Mouse (Mus musculus): Measurements from ENCODE around the gene Kdm4a. TPM values are rescaled to one million over a fixed set of nuclear protein-coding genes. Genes with fewer than 3 reads are reported as not detected.

Kdm4a gene
- total and polyA plus RNA-seq, 3 experiments: 36.9 to 58.8 (median 43.6) TPM

DNA sequence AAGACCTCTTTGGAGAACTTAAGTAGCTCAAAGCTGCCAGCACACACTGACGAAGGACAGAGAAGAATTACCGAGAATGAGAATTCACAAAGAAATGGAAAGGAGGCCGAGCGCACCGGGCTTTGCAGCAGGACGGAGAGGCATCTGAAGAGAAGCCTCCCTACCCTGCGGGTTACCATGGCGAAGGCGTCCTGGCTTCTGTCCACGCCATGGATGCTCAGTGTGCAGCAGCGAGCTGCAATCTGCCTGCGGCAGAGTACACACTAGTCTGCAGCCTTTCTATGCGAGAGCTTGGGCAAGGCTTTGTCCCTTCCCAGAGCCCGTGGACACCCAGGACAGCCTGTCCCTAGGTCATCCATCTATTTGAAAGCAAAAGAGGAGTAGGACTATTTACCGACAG lies 23.3 kb downstream of the Kdm4a start:
- in situ Hi-C loops (cut with MboI; ENCODE audit: low pct_ligation_motif_present, low pct_unique_long_range_greater_than_20kb, low sequenced_read_pairs) (no loop called here), dilution Hi-C loops (cut with MboI; ENCODE audit: extremely low pct_ligation_motif_present, extremely low pct_unique_long_range_greater_than_20kb, low sequenced_read_pairs) (no loop called here)
- Histone ChIP-seq H3K27ac (ENCODE audit: insufficient read depth, low read depth) (no peak overlapping the region), H3K9ac (ENCODE audit: insufficient read depth, low read depth) (no peak overlapping the region), H3K36me3 (replicated peaks in 1 of 2; ENCODE audit: control insufficient read depth in 1 of 2, insufficient read depth in 1 of 2, low read length in 1 of 2) (peaks cover 90 to 97% of the 10 kb centered on the region in 2 experiments), H3K27me3 (replicated peaks) (no peaks in the 10 kb centered on the region), H3K4me1 (ENCODE audit: control insufficient read depth in 1 of 2, insufficient read depth in 2 of 2) (peaks cover 8 to 20% of the 10 kb centered on the region in 2 experiments; a peak in 3 of 4 replicates), H3K4me2 (ENCODE audit: insufficient read depth, low read depth, poor library complexity, severe bottlenecking) (no peak overlapping the region), H3K79me2 (replicated peaks; ENCODE audit: control insufficient read depth, extremely low read depth, insufficient read depth, poor library complexity, severe bottlenecking) (no peaks in the 10 kb centered on the region), H3K4me3 (replicated peaks in 1 of 3; ENCODE audit: low read depth in 2 of 3, low read length in 2 of 3, poor library complexity in 1 of 3) (no peak overlapping the region), H3K9me3 (replicated peaks; ENCODE audit: low read length) (no peaks in the 10 kb centered on the region)
- TF ChIP-seq NELFE (IDR thresholded peaks at IDR 0.05; ENCODE audit: low read depth, low read length): no peak
- no peak for TF ChIP-seq MYC (IDR thresholded peaks at IDR 0.05; ENCODE audit: low read depth, low read length)
- no peak for TF ChIP-seq ETS1 (conservative IDR thresholded peaks at IDR 0.05; ENCODE audit: low read depth, low read length)
- TF ChIP-seq RCOR1 (conservative IDR thresholded peaks at IDR 0.05; ENCODE audit: low read depth, low read length): no peak
- no peak for TF ChIP-seq TCF12 (IDR thresholded peaks at IDR 0.05; ENCODE audit: low read depth, low read length)
- TF ChIP-seq POLR2A (IDR thresholded peaks at IDR 0.05; ENCODE audit: low read depth, low read length): no peak
- no peak for TF ChIP-seq KAT2A (IDR thresholded peaks at IDR 0.05; ENCODE audit: insufficient replicate concordance, low read length)
- TF ChIP-seq ZNF384 (IDR thresholded peaks at IDR 0.05; ENCODE audit: low read depth, low read length): no peak
- TF ChIP-seq POLR2AphosphoS2 (IDR thresholded peaks at IDR 0.05; ENCODE audit: low read depth, low read length): no peak
- no peak for TF ChIP-seq CHD2 (IDR thresholded peaks at IDR 0.05; ENCODE audit: low read length)
- no peak for TF ChIP-seq ZMIZ1 (IDR thresholded peaks at IDR 0.05; ENCODE audit: low read depth, low read length)
- no peak for DNase-seq (ENCODE audit: extremely low read depth)

- in situ Hi-C loops (cut with MboI; ENCODE audit: low pct_ligation_motif_present, low pct_unique_long_range_greater_than_20kb, low sequenced_read_pairs): no loop called here
These were observed 25.0 kb downstream of the Kdm4a start for GRCm38 (mm10) chr4:118154889-118155288.

More at GRCm38 (mm10) chr4:118154889-118155288, 25.0 kb downstream of the Kdm4a start:
- no peak for TF ChIP-seq ZKSCAN1 (IDR thresholded peaks at IDR 0.05; ENCODE audit: borderline replicate concordance, low read depth, low read length)
- no peak for TF ChIP-seq EP300 (IDR thresholded peaks at IDR 0.05; ENCODE audit: low read length)
- TF ChIP-seq NELFE (IDR thresholded peaks at IDR 0.05; ENCODE audit: low read depth, low read length): no peak
- TF ChIP-seq E2F4 (IDR thresholded peaks at IDR 0.05; ENCODE audit: insufficient replicate concordance, low read depth, low read length): no peak
- no peak for TF ChIP-seq PAX5 (IDR thresholded peaks at IDR 0.05; ENCODE audit: low read length)
- TF ChIP-seq MEF2A (IDR thresholded peaks at IDR 0.05; ENCODE audit: borderline replicate concordance, low read depth, low read length): no peak
- TF ChIP-seq KAT2A (IDR thresholded peaks at IDR 0.05; ENCODE audit: insufficient replicate concordance, low read length): no peak
- peaks cover 19 to 34% of the 10 kb centered on the region in 2 experiments for H3K4me1 ChIP-seq (ENCODE audit: control insufficient read depth in 1 of 2, insufficient read depth in 2 of 2)
- H3K27me3 ChIP-seq (replicated peaks): no peaks in the 10 kb centered on the region
- H3K79me2 ChIP-seq (replicated peaks; ENCODE audit: control insufficient read depth, extremely low read depth, insufficient read depth, poor library complexity, severe bottlenecking): no peaks in the 10 kb centered on the region
- dilution Hi-C loops (cut with MboI; ENCODE audit: extremely low pct_ligation_motif_present, extremely low pct_unique_long_range_greater_than_20kb, low sequenced_read_pairs): no loop called here
- no peak for DNase-seq (ENCODE audit: extremely low read depth)
- H3K36me3 ChIP-seq (replicated peaks in 1 of 2; ENCODE audit: control insufficient read depth in 1 of 2, insufficient read depth in 1 of 2, low read length in 1 of 2): peaks cover 83 to 91% of the 10 kb centered on the region in 2 experiments
- no peak overlapping the region for H3K4me2 ChIP-seq (ENCODE audit: insufficient read depth, low read depth, poor library complexity, severe bottlenecking)
- H3K27ac ChIP-seq (ENCODE audit: insufficient read depth, low read depth): no peak overlapping the region
- H3K9me3 ChIP-seq (replicated peaks; ENCODE audit: low read length): no peaks in the 10 kb centered on the region
- no peak overlapping the region for H3K9ac ChIP-seq (ENCODE audit: insufficient read depth, low read depth)
- H3K4me3 ChIP-seq (replicated peaks in 1 of 3; ENCODE audit: low read depth in 2 of 3, low read length in 2 of 3, poor library complexity in 1 of 3): no peak overlapping the region
